Mouse (Mus musculus): ENCODE data around the gene Pln.

Gene Pln

GRCm38 (mm10) chr10:53359016-53359415, 21.5 kb downstream of the Pln start:
- in situ Hi-C loops (cut with MseI, MboI): loop anchor here in 1 of 2 experiments (10.0 kb wide), 1 partner anchor 146 kb away; no protein-coding TSS in a partner anchor

- in situ Hi-C loops (cut with MseI, MboI): no loop called here
Observed at GRCm38 (mm10) chr10:53364311-53364710, 26.8 kb downstream of the Pln start.

- in situ Hi-C loops (cut with MseI, MboI): no loop called here
Observed at GRCm38 (mm10) chr10:53367265-53367664, 29.8 kb downstream of the Pln start.

GRCm38 (mm10) chr10:53373885-53374578, 36.6 kb downstream of the Pln start:
- in situ Hi-C loops (cut with MseI, MboI): no loop called here

- in situ Hi-C loops (cut with MseI, MboI): no loop called here
Observed at GRCm38 (mm10) chr10:53377096-53377495, 39.6 kb downstream of the Pln start.

- in situ Hi-C loops (cut with MseI, MboI): no loop called here
Observed at GRCm38 (mm10) chr10:53378296-53378695, 40.8 kb downstream of the Pln start.

- in situ Hi-C loops (cut with MseI, MboI): no loop called here
Observed at GRCm38 (mm10) chr10:53378981-53379708, 41.7 kb downstream of the Pln start.

GRCm38 (mm10) chr10:53379709-53380106, 42.2 kb downstream of the Pln start, which contains the start of gene Cep85l:
Gene Cep85l, minus strand, starts transcription at chr10:53379947.
- in situ Hi-C loops (cut with MseI, MboI): no loop called here

- in situ Hi-C loops (cut with MseI, MboI): no loop called here
Observed at GRCm38 (mm10) chr10:53382696-53383365, 45.4 kb downstream of the Pln start.

- in situ Hi-C loops (cut with MseI, MboI): no loop called here
Observed at GRCm38 (mm10) chr10:53384896-53385295, 47.4 kb downstream of the Pln start.

GRCm38 (mm10) chr10:53385438-53385837, 48.0 kb downstream of the Pln start:
- in situ Hi-C loops (cut with MseI, MboI): no loop called here

- in situ Hi-C loops (cut with MseI, MboI): no loop called here
Observed at GRCm38 (mm10) chr10:53388227-53388920, 50.9 kb downstream of the Pln start.

- in situ Hi-C loops (cut with MseI, MboI): no loop called here
Observed at GRCm38 (mm10) chr10:53394923-53395629, 57.6 kb downstream of the Pln start.

Measured in mouse trophoblast stem cell (cell line).